ENCODE assay signal across 9 mouse cellular contexts in the genomic region with DNA sequence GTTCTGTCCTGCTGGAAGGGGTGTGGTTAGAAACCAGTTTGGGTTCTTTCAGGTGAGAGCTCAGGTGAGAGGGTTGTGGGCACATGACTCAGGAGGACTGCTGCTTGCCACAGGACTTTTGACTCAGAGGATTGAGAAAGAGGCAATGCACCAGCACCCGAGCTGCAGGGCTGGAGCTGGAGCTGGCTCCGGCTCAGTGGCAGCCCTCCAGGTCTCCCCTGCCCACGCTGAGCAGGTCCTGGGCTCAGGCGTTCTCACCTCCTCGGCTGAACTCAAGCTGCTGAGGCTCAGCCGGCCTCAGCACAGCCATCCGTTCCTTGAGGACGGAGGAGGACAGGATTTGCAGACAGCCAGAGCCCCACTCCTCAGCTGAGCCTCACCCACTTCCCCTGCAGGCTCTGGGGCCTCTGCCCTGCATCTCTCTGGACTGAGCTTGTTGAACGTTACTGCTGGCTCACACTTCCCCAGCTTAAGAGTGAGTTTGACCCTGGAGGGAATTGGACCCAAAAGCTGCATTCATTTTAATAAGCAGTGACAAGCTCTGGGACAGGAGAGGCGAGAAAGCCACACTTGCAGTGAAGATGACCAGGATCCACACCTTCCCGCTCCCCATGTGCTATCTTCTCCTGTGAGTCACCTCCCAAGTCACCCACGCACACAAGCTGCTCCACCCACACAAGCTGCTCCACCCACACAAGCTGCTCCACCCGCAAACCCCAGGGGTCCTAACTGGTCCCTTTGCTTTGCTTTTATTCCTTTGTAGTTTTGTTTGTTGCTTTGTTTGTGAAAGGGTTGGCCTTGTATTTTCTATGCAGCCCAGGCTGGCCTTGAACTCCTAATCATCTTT.
A peak's percentile ranks its signal among the peaks of the same experiment; 100 is the strongest.
DNase-seq lines count a peak whose midpoint lies in the region; ATAC-seq and TF ChIP-seq lines count a peak whose summit lies in the region.
"Had no signal": no experiment of that assay in that cellular context is flagged by ENCODE, and none has a peak within 500 bp of the region (broad histone marks: within the 10 kb centered on the region; RNA-seq: fewer than 3 reads in every experiment).

No protein-coding gene starts in this region.

- no peak for TF ChIP-seq CTCF in intestine, postnatal 0 days (IDR thresholded peaks at IDR 0.05; ENCODE audit: low read depth)

- peak overlapping the region; percentile 35; the same call in 1 of the 2 replicates for H3K27ac ChIP-seq in intestine, postnatal 0 days (ENCODE audit: low read depth, low read length)
- peak overlapping the region; percentile 72 for H3K27ac ChIP-seq in stomach, embryonic 16.5 days (ENCODE audit: low read length)
- H3K27ac ChIP-seq: macrophage had no signal

- peak overlapping the region; percentile 34; the same call in 1 of the 2 replicates for H3K9ac ChIP-seq in intestine, postnatal 0 days (ENCODE audit: low read depth, low read length)
- peak overlapping the region; percentile 63 for H3K9ac ChIP-seq in stomach, embryonic 16.5 days (ENCODE audit: low read length)

- no peak for DNase-seq in frontal cortex, postnatal 25 days (ENCODE audit: low spot score in 2 of 2)
- DNase-seq in right cerebral cortex, adult 18-20 months = peak; percentile 74
- DNase-seq in right cerebral cortex, postnatal 4 days = no peak
- DNase-seq in spleen, adult 18-20 months = no peak

- H3K4me1 ChIP-seq in intestine, postnatal 0 days (replicated peaks; ENCODE audit: control insufficient read depth, insufficient read depth, low read length) = peaks cover 15% of the 10 kb centered on the region
- peaks cover 41% of the 10 kb centered on the region for H3K4me1 ChIP-seq in stomach, embryonic 16.5 days (ENCODE audit: control insufficient read depth, insufficient read depth, low read length)

- no peaks in the 10 kb centered on the region for H3K9me3 ChIP-seq in intestine, postnatal 0 days (ENCODE audit: control insufficient read depth)
- no peaks in the 10 kb centered on the region for H3K9me3 ChIP-seq in stomach, embryonic 16.5 days (replicated peaks; ENCODE audit: control insufficient read depth, low read length)

- no peaks in the 10 kb centered on the region for H3K27me3 ChIP-seq in intestine, postnatal 0 days (replicated peaks; ENCODE audit: control insufficient read depth, insufficient read depth, low read length)
- H3K27me3 ChIP-seq in stomach, embryonic 16.5 days (ENCODE audit: control insufficient read depth, insufficient read depth, low read length) = no peaks in the 10 kb centered on the region

- no peaks in the 10 kb centered on the region for H3K36me3 ChIP-seq in intestine, postnatal 0 days (ENCODE audit: control insufficient read depth, insufficient read depth)
- H3K36me3 ChIP-seq in stomach, embryonic 16.5 days (ENCODE audit: control insufficient read depth, insufficient read depth, low read length) = no peaks in the 10 kb centered on the region

- ATAC-seq in frontal cortex, adult (ENCODE audit: low TSS enrichment) = peak; percentile 82
- peak; percentile 78 for ATAC-seq in intestine, postnatal 0 days
- peak; percentile 49 for ATAC-seq in stomach, embryonic 16.5 days (ENCODE audit: insufficient read depth, low FRiP score)
- ATAC-seq in megakaryocyte-erythroid progenitor cell, adult 5-6 weeks (replicated peaks; ENCODE audit: low FRiP score, low TSS enrichment, poor library complexity, severe bottlenecking) = no peak

- WGBS in intestine, postnatal 0 days = 25% methylated on average over 13 of the region's 13 CpGs
- WGBS in stomach, embryonic 16.5 days = 32% methylated on average over 13 of the region's 13 CpGs

- no peak overlapping the region for H3K4me3 ChIP-seq in intestine, postnatal 0 days (ENCODE audit: low read depth, low read length)
- H3K4me3 ChIP-seq in stomach, embryonic 16.5 days (replicated peaks; ENCODE audit: low read length) = no peak overlapping the region

- H3K4me2 ChIP-seq in intestine, postnatal 0 days (replicated peaks; ENCODE audit: low read depth) = peak overlapping the region; percentile 24; the same call in 1 of the 2 replicates
- no peak overlapping the region for H3K4me2 ChIP-seq in stomach, embryonic 16.5 days (ENCODE audit: low read depth, low read length)
